Mouse (Mus musculus) spleen, postnatal 10 days (tissue): ENCODE measurements around the gene Gpc3.

Experiments
- DNase-seq, 2 experiments: peaks; one replicate each; pipeline ENCODE4 v3.0.0; 2021 to 2022; ENCODE audit warnings: low spot score in 2 of 2

Gene Gpc3

GRCm38 (mm10) chrX:52558526-52558925 is 55.2 kb downstream of the Gpc3 start:
- no peak for DNase-seq

GRCm38 (mm10) chrX:52557489-52557888 is 56.3 kb downstream of the Gpc3 start:
- no peak for DNase-seq

GRCm38 (mm10) chrX:52551296-52551695 is 62.5 kb downstream of the Gpc3 start:
- no peak for DNase-seq

- no peak for DNase-seq
Observed at GRCm38 (mm10) chrX:52544623-52545022, 69.1 kb downstream of the Gpc3 start.

GRCm38 (mm10) chrX:52537282-52537681 is 76.5 kb downstream of the Gpc3 start:
- no peak for DNase-seq

GRCm38 (mm10) chrX:52533766-52534165 is 80.0 kb downstream of the Gpc3 start:
- no peak for DNase-seq

GRCm38 (mm10) chrX:52533098-52533497 is 80.7 kb downstream of the Gpc3 start:
- no peak for DNase-seq

- DNase-seq: no peak
Observed at GRCm38 (mm10) chrX:52532124-52532523, 81.6 kb downstream of the Gpc3 start.

GRCm38 (mm10) chrX:52526086-52526485 is 87.7 kb downstream of the Gpc3 start:
- DNase-seq: no peak

- no peak for DNase-seq
Observed at GRCm38 (mm10) chrX:52525132-52525531, 88.6 kb downstream of the Gpc3 start.

GRCm38 (mm10) chrX:52514553-52514952 is 99.2 kb downstream of the Gpc3 start:
- DNase-seq: no peak

GRCm38 (mm10) chrX:52511151-52511550 is 102.6 kb downstream of the Gpc3 start:
- no peak for DNase-seq

GRCm38 (mm10) chrX:52503857-52504256 is 109.9 kb downstream of the Gpc3 start:
- DNase-seq: no peak

- no peak for DNase-seq
Observed at GRCm38 (mm10) chrX:52489461-52489860, 124.3 kb downstream of the Gpc3 start.

GRCm38 (mm10) chrX:52455074-52455588 is 158.6 kb downstream of the Gpc3 start:
- no peak for DNase-seq

GRCm38 (mm10) chrX:52453445-52454182 is 160.1 kb downstream of the Gpc3 start:
- DNase-seq: peak; percentile 7 to 46

- DNase-seq: no peak
Observed at GRCm38 (mm10) chrX:52449177-52449576, 164.6 kb downstream of the Gpc3 start.

GRCm38 (mm10) chrX:52448496-52448895 is 165.3 kb downstream of the Gpc3 start:
- DNase-seq: no peak

GRCm38 (mm10) chrX:52446530-52446929 is 167.2 kb downstream of the Gpc3 start:
- DNase-seq: no peak

GRCm38 (mm10) chrX:52444977-52445376 is 168.8 kb downstream of the Gpc3 start:
- DNase-seq: no peak

GRCm38 (mm10) chrX:52441798-52442197 is 172.0 kb downstream of the Gpc3 start:
- peak in 1 of 2 experiments; percentile 11 for DNase-seq

GRCm38 (mm10) chrX:52439421-52439820 is 174.3 kb downstream of the Gpc3 start:
- no peak for DNase-seq

GRCm38 (mm10) chrX:52425605-52426004 is 188.1 kb downstream of the Gpc3 start:
- DNase-seq: no peak

GRCm38 (mm10) chrX:52419850-52420249 is 193.9 kb downstream of the Gpc3 start:
- DNase-seq: no peak
